Mouse (Mus musculus) heart, embryonic 15.5 days (tissue): ENCODE results near the gene Rragb. TPM values are rescaled to one million over a fixed set of nuclear protein-coding genes. Genes with fewer than 3 reads are reported as not detected.

Experiments
- polyA plus RNA-seq: library from polyadenylated mRNA; unstranded; fragments of >200 nt; fragmentation: Nextera tagmentation; extraction: Ambion mirVana; gene quantifications from 2 replicates; pipeline ENCODE4 v1.2.1, GENCODE M21; 2015

The Rragb gene
- polyA plus RNA-seq, 1 experiment from 2014 or later = 1.6 TPM

Other genes with a start within 250 kb of the Rragb start
- gene Usp51, start 133.5 kb upstream of the Rragb start, polyA plus RNA-seq = 0.39 and 0.66 TPM in 2 replicates
- 28.0 and 29.3 TPM in 2 replicates for gene Mageh1, start 102.4 kb upstream of the Rragb start, polyA plus RNA-seq
- gene Foxr2, start 21.2 kb upstream of the Rragb start, polyA plus RNA-seq = not detected in 2 replicates
- gene Klf8, start 97.5 kb downstream of the Rragb start, polyA plus RNA-seq = 0.62 and 0.67 TPM in 2 replicates